Mouse (Mus musculus) testis, postnatal 10 days (tissue): ENCODE results near the gene Gm28372.
A peak's percentile ranks its signal among the peaks of the same experiment; 100 is the strongest.

Experiments used
- DNase-seq: peaks from one replicate; pipeline ENCODE4 v3.0.0; 2021; ENCODE audit warnings: low spot score

The Gm28372 gene

DNA sequence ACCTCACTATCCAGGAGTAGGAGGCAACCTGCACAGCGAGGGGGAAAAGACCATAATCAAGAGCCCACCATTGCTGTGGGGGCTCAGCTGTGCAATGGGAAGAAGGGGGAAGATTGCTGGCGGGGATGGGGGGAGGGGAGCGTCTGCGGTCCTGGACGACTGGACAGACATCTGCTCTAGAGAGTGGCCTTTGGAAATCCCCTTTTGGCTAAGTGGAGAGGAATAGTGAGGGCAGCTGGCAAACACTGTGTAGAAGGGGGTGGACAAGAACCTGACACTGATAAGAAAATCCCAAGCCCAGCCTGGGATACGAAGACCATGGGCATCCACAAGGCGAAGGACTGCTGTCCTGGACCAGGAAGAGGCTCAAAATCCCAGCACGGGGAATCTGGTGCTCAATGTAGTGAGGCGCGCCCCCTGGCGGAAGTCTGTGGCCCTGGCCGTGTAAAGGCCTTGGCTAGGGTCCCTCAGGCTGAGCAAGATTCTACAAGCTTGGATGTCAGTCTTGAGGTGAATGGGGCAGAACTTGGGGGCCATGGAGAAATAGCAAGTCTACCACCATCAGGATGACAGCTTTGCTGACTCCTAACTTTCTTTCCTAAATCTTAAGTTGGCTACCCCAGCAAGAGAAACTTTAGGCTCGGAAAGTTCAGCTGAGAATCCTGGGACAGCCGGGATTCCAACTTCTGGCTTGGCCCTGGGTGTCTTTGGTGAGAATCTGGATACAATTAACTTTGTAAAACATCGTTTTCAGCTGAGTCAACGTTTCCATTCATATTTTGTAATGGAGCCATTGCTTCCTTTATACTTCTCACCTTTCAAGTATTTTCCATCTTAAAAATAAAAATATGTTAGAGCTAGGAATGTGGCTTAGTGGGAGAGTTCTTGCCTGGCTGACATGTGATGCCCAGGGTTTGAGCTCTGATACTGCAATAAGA, 6.8 kb downstream of the Gm28372 start:
- peak; percentile 96 for DNase-seq

DNA sequence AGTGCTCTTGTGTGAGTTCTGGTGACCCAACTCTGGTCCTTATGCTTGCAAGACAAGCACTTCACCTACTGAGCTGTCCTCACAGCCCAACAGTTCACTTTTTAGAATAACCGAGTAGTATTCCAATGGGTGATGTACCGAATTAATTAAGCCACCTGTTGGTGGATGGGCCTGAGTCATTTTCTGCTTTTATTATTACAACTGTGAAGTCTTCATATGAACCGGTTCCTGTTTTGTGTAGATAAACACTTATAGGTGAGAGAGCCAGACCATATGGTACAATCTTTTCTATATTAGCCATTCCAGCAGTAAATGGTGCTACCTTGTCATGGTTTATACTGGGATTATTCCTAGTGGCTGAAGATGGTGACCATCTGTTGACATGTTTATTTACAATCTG, 7.7 kb downstream of the Gm28372 start:
- no peak for DNase-seq

DNA sequence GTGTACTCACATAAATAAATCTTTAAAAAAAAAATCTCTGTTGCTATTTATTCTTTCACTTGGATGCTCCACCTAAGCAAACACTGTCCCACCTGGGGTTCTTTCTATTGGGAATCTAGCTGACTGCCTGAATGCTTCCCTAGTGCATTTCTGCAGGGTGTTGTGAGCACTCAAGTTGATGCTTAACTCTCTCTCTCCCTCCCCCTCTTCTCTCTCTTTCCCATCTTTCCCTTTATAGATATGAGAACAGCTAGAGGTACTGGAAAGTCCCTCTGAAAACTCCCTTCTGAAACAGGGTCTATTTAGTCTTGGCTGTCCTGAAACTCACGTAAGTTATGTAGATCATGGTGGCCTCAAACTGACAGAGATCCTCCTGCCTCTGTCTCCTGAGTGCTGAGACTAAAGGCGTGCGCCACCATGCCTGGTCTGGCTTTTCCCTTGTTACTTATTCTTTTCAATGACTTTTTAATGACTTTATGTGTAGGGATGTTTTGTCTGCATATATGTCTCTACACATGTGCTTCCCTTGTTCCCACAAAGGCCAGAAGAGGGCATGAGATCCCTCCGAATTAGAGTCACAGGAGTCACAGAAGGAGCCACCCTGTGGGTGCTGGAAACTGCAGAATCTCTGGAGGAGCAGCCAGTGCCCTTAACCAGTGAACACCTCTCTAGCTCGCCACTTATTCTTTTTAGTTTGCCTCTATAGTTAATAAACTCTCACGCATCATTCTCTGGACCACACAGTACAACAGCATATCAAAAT, 9.2 kb downstream of the Gm28372 start:
- DNase-seq: no peak

GRCm38 (mm10) chr2:130421781-130422620, 17.0 kb downstream of the Gm28372 start:
- no peak for DNase-seq

GRCm38 (mm10) chr2:130423397-130424125, 18.5 kb downstream of the Gm28372 start:
- DNase-seq: peak; percentile 88

DNA sequence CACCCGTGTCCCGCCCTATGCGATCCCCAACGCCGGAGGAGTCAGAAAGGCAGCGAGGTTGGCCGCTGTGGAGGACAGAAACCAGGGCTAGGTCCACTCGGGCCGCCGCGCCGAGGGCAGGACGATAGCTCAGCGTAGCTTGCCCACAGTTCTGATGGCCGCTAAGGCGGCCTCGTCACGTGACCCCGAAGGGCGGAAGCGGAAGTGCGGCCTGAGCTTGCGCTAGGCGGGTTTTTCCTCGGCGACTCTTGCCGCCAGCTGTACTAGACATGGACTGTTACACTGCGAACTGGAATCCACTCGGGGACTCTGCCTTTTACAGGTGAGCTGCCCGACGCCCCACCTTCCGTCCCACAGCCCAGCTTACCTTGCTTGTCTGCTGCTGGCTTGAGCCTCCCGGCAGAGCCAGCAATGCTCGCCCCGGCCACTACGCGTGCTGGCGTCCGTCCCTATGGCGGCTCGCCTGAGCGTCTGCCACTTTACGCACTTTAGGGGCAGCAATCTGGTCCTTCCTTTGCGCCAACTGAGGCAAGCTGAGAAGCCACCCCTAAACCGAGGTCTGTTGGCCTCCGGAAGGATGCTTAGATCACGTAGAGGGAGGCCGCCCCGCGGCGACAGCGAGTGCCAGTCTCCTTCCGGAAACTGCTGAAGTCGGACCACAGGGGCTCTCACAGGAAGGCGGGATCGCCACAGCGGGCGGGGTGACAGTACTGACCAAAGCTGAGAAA, 19.3 kb downstream of the Gm28372 start, which contains the start of the genes Vps16 and Pced1a:
Vps16 (plus strand) TSS at position 214 of the 728 bp plus-strand sequence.
Pced1a (minus strand) TSS at position 576 of the 728 bp plus-strand sequence.
- DNase-seq: peak; percentile 94

- no peak for DNase-seq
Observed at GRCm38 (mm10) chr2:130425112-130425511, 20.1 kb downstream of the Gm28372 start.

GRCm38 (mm10) chr2:130429851-130430250, 24.8 kb downstream of the Gm28372 start:
- DNase-seq: no peak

DNA sequence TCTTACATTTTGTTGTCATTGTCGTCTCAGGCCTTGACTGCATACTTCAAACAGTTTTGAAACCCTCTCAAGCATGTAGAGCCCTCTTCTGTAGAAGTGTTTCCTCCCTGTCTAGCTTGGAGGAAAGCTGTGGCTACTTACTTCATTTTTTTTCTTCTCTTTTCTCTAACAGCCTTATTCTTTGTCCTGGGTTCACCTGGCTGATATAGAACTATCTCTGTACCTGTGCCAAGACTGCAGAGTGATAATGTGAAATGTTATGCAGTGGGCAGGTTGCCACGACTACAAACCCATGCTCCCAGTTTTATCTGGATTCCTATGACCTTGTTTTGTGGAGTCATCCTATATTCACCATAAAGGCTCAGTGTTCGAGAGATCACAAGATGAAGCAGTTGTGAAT, 25.4 kb downstream of the Gm28372 start:
- no peak for DNase-seq

GRCm38 (mm10) chr2:130432157-130432556, 27.1 kb downstream of the Gm28372 start:
- no peak for DNase-seq

DNA sequence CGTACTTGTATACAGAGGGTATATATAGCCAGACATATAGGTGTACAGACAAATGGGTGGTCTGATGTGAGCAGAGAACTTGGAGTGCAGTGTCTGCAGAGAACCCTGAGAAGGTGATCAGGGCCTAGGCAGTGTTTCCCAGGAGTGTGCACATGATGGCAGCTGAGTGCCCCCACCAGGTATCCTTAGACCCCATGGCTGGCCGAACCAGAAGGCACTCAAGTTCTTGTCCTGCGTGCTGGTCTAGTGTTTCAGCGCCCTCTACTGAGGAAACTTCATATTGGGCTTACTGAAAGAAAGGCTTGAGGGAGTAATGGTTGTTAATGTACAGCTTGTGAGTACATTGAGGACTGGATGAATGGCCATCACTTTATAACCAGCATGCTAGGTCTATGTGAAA, 28.1 kb downstream of the Gm28372 start:
- no peak for DNase-seq

DNA sequence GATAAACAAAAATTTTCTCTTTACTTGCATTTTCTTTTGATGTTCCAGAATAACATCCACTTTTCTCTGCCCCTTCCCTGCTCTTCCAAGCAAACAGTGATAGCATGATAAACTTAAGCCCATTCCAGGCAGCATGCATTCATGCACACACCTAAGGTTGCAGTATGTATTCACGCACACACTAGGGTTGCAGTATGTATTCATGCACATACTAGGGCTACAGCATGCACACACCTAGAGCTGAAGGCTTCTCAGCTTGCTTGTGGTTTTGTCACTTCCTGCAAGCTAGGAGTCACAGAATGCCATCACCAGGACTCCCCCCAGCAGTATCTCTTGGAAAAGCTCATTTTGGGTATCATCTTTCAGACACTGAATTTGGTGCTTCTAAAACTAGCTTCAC, 31.7 kb downstream of the Gm28372 start:
- no peak for DNase-seq

DNA sequence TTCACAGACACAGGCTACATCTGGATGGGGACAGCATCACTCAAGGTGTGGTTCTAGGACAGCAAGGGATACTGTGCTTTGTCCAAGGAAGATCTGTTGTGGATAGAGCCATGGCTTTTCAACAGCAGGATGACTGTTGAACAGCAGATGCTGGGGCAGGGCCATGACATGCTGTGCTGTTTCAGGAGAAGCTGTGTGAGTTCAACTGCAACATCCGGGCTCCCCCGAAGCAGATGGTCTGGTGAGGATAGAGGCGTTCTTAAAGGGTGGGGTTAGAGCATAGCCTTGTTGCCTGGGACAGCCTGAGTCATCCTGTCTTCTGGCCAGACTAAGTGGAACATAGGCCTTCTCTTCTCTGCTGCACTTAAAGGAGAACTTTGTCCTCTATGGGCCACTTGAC, 33.8 kb downstream of the Gm28372 start:
- no peak for DNase-seq

- DNase-seq: no peak
Observed at GRCm38 (mm10) chr2:130439840-130440480, 34.9 kb downstream of the Gm28372 start.

- no peak for DNase-seq
Observed at GRCm38 (mm10) chr2:130442162-130442561, 37.1 kb downstream of the Gm28372 start.

DNA sequence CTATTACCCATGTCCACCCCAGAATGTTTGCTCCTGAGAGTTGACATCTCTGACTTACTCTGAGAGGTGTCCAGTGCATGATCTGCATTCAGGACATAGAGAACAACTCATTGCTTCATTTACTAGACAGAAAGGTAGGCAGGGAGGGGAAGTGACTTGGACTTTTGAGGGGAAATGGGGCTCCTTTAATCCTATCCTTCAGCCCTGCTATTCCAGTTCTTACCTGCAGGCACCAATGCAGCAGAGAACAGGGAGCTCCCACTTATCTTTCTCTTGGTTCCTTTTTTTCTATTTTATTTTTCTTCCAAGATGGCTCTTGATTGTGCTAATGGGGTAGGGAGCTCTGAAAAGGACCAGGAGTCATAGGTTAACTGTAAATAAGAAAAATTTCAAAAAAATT, 43.4 kb downstream of the Gm28372 start:
- no peak for DNase-seq

- DNase-seq: no peak
Observed at GRCm38 (mm10) chr2:130449021-130449793, 44.2 kb downstream of the Gm28372 start.

DNA sequence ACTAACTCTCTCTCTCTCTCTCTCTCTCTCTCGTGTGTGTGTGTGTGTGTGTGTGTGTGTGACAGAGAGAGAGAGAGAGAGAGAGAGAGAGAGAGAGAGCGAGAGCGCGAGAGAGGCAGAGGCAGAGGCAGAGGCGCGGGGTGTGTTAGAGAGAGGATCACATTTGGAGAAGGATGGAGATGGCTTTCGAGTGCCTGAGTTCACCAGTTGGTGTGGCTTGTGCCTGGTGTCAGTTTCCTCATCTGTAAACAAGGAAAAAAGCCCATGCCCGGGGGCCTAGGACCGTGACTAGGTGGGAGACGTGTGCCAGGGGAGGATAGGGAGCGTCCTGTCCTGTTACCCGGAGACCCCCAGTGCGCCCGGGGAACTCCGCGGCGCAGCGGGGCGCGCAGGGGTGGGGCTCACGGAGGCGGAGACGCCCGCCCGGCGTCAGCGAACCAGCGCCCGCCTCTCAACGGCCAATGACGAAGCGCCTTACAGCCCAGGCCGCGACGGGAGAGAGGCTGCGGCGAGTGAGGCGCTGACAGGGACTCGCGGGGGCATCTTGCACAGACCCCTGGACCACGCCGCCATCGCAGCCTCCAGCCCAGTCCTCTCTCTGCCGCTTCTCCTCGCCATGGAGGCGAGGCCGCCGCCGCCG, 44.9 kb downstream of the Gm28372 start, which contains the start of gene Ptpra:
Ptpra (plus strand) TSS at position 485 of the 640 bp plus-strand sequence.
- DNase-seq: peak; percentile 94

- peak; percentile 80 for DNase-seq
Observed at GRCm38 (mm10) chr2:130450434-130450796, 45.4 kb downstream of the Gm28372 start.
